In the genomic region with DNA sequence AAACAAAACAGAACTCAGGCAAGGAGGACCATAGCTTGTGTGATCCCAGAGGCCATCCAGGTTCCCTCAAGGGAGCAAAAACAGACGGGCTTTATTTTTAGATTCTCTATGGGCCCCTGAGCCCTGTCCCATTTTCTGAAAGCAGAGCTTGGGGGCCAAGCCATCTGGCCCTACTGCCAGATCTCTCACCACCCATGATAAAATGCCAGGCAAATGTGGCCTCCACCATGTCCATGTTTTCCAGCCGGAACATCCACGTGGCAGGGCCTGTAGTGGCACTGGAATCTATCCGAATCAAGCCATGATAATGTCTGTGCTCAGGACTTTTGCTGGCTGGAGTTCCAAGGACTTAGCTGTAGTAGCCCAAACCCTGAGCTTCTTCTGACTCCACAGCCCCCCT, we compare ENCODE assay signal across 22 mouse cellular contexts.
DNase-seq lines count a peak whose midpoint lies in the region; ATAC-seq and TF ChIP-seq lines count a peak whose summit lies in the region.
"Had no signal": no experiment of that assay in that cellular context is flagged by ENCODE, and none has a peak within 500 bp of the region (broad histone marks: within the 10 kb centered on the region; RNA-seq: fewer than 3 reads in every experiment).

No protein-coding gene starts in this region.

- H3K36me3 ChIP-seq in heart, adult 2 months (ENCODE audit: control insufficient read depth, insufficient read depth, low read length), result 0 out of 2 replicates have a peak, but pooled peaks cover 2% of the 10 kb centered on the region
- H3K36me3 ChIP-seq in heart, embryonic 11.5 days (ENCODE audit: control insufficient read depth, insufficient read depth, low read length), result no peaks in the 10 kb centered on the region
- H3K36me3 ChIP-seq in thymus, adult 2 months (ENCODE audit: control insufficient read depth, insufficient read depth, low read length), result no peaks in the 10 kb centered on the region
- H3K36me3 ChIP-seq: G1E; hindbrain, embryonic 13.5 days; midbrain, embryonic 10.5 days; neural tube, embryonic 13.5 days had no signal

- H3K9me3 ChIP-seq in heart, embryonic 11.5 days (replicated peaks; ENCODE audit: control insufficient read depth, low read length), result no peaks in the 10 kb centered on the region
- H3K9me3 ChIP-seq: G1E; hindbrain, embryonic 13.5 days; midbrain, embryonic 10.5 days; neural tube, embryonic 13.5 days had no signal

- peak; percentile 95 for TF ChIP-seq EP300 in heart, adult 2 months (IDR thresholded peaks at IDR 0.05; ENCODE audit: insufficient read depth, low read depth, low read length)

- no peak for TF ChIP-seq POLR2A in heart, adult 2 months (IDR thresholded peaks at IDR 0.05; ENCODE audit: insufficient read depth, low read depth, low read length)
- TF ChIP-seq POLR2A in thymus, adult 2 months (IDR thresholded peaks at IDR 0.05; ENCODE audit: control insufficient read depth, extremely low read depth, insufficient read depth, low read length, poor library complexity), result no peak

- peak; percentile 54 to 76 for DNase-seq in heart, adult 2 months
- peak; percentile 74 for DNase-seq in cerebellum, adult 9-10 months
- peak; percentile 46 to 73 for DNase-seq in heart, adult 9 months (ENCODE audit: low spot score in 2 of 2)
- no peak for DNase-seq in adrenal gland, postnatal 4 days (ENCODE audit: low spot score in 2 of 2)
- DNase-seq in embryo, embryonic 10 days (ENCODE audit: low spot score), result no peak
- no peak for DNase-seq in thymus, adult 2 months
- DNase-seq: adrenal gland, adult 2 months; B cell, adult 2 months; gastrocnemius, adult 2 months; kidney, adult 2 months; kidney, postnatal 10 days; thymus, postnatal 25 days had no signal

- no peak overlapping the region for H3K9ac ChIP-seq in heart, adult 2 months (ENCODE audit: low read depth, low read length)
- no peak overlapping the region for H3K9ac ChIP-seq in heart, embryonic 11.5 days (ENCODE audit: low read depth, low read length)
- H3K9ac ChIP-seq: hindbrain, embryonic 13.5 days; neural tube, embryonic 13.5 days had no signal

- H3K4me1 ChIP-seq in heart, adult 2 months (ENCODE audit: control insufficient read depth, insufficient read depth, low read length), result peaks cover 6% of the 10 kb centered on the region; the same call in 1 of the 2 replicates
- H3K4me1 ChIP-seq in heart, embryonic 11.5 days (ENCODE audit: control insufficient read depth, insufficient read depth, low read length), result peaks cover 3% of the 10 kb centered on the region; the same call in 1 of the 2 replicates
- no peaks in the 10 kb centered on the region for H3K4me1 ChIP-seq in thymus, adult 2 months (replicated peaks; ENCODE audit: control insufficient read depth, insufficient read depth, low read length)
- H3K4me1 ChIP-seq: hindbrain, embryonic 13.5 days; midbrain, embryonic 10.5 days; neural tube, embryonic 13.5 days had no signal

- H3K4me3 ChIP-seq in heart, adult 2 months, result no peak overlapping the region
- H3K4me3 ChIP-seq in heart, embryonic 11.5 days (ENCODE audit: low read depth, low read length), result no peak overlapping the region
- no peak overlapping the region for H3K4me3 ChIP-seq in thymus, adult 2 months (ENCODE audit: control insufficient read depth, insufficient read depth, low read length)
- H3K4me3 ChIP-seq: gastrocnemius, adult 2 months; hindbrain, embryonic 13.5 days; midbrain, embryonic 10.5 days; myocyte; neural tube, embryonic 13.5 days had no signal

- TF ChIP-seq CTCF in heart, adult 2 months (IDR thresholded peaks at IDR 0.05), result no peak
- TF ChIP-seq CTCF in thymus, adult 2 months (IDR thresholded peaks at IDR 0.05; ENCODE audit: borderline replicate concordance, control insufficient read depth, extremely low read depth, insufficient read depth, low read length, poor library complexity), result no peak

- H3K27me3 ChIP-seq in heart, adult 2 months (ENCODE audit: control insufficient read depth, insufficient read depth, low read length), result no peaks in the 10 kb centered on the region
- H3K27me3 ChIP-seq in heart, embryonic 11.5 days (ENCODE audit: control insufficient read depth, insufficient read depth, low read length), result no peaks in the 10 kb centered on the region
- H3K27me3 ChIP-seq in thymus, adult 2 months (ENCODE audit: control insufficient read depth, insufficient read depth, low read length), result no peaks in the 10 kb centered on the region
- H3K27me3 ChIP-seq: hindbrain, embryonic 13.5 days; neural tube, embryonic 13.5 days; Patski had no signal

- no peak overlapping the region for H3K4me2 ChIP-seq in heart, embryonic 11.5 days
- H3K4me2 ChIP-seq: hindbrain, embryonic 13.5 days; neural tube, embryonic 13.5 days had no signal

- intact Hi-C loops in heart, adult 2 months (cut with DNase I), result loop anchor here (5.0 kb wide), 1 partner anchor 58 kb away; no protein-coding TSS in a partner anchor

- no peak for ATAC-seq in heart, embryonic 11.5 days (replicated peaks; ENCODE audit: insufficient number of reproducible peaks, low FRiP score, low TSS enrichment)
- ATAC-seq: forebrain, embryonic 14.5 days; midbrain, embryonic 16.5 days; Patski had no signal

- no peaks in the 10 kb centered on the region for H3K79me2 ChIP-seq in heart, adult 2 months (replicated peaks; ENCODE audit: control insufficient read depth, insufficient read depth, low read length)

- 64% methylated on average over 4 of the region's 4 CpGs for WGBS in heart, adult 2 months
- WGBS in heart, embryonic 11.5 days (ENCODE audit: insufficient replicate concordance), result 62% methylated on average over 4 of the region's 4 CpGs
- WGBS in thymus, adult 2 months, result 93% methylated on average over 4 of the region's 4 CpGs

- H3K27ac ChIP-seq in heart, adult 2 months, result peak overlapping the region; percentile 76
- no peak overlapping the region for H3K27ac ChIP-seq in heart, embryonic 11.5 days (ENCODE audit: low read depth, low read length)
- H3K27ac ChIP-seq in thymus, adult 2 months (ENCODE audit: control insufficient read depth, insufficient read depth, low read length), result no peak overlapping the region
- H3K27ac ChIP-seq: gastrocnemius, adult 2 months; hindbrain, embryonic 13.5 days; macrophage; midbrain, embryonic 10.5 days; neural tube, embryonic 13.5 days had no signal

Comparison
In these comparisons a context has a peak if more than half of its experiments do, and no peak if none do; other contexts are left out.
1. DNase-seq: peak in heart, adult 2 months (2 of 2), cerebellum, adult 9-10 months (single experiment) and heart, adult 9 months (2 of 2); none in adrenal gland, postnatal 4 days (0 of 2), embryo, embryonic 10 days (single experiment) and thymus, adult 2 months (single experiment).